Mouse (Mus musculus) testis, adult 2 months (tissue): Measurements from ENCODE around the gene Atp6v0a2. TPM values are rescaled to one million over a fixed set of nuclear protein-coding genes. Genes with fewer than 3 reads are reported as not detected.

Source experiments
- H3K27ac ChIP-seq: fragments of 200-500 bp; 2 replicates; pipeline ENCODE4 v1.5.1; 2012; ENCODE audit warnings: low read depth, low read length; ENCODE audit not compliant: control insufficient read depth, insufficient read depth
- H3K27me3 ChIP-seq: fragments of 200-500 bp; 2 replicates; pipeline ENCODE4 v1.6.1; 2012; ENCODE audit warnings: mild to moderate bottlenecking, low read length, moderate library complexity; ENCODE audit not compliant: control insufficient read depth, insufficient read depth
- H3K36me3 ChIP-seq: fragments of 200-500 bp; 2 replicates; pipeline ENCODE4 v1.6.1; 2012; ENCODE audit warnings: mild to moderate bottlenecking, low read length; ENCODE audit not compliant: control insufficient read depth, insufficient read depth
- H3K4me1 ChIP-seq: fragments of 200-500 bp; 2 replicates; pipeline ENCODE4 v1.6.1; 2012; ENCODE audit warnings: low read length; ENCODE audit not compliant: control insufficient read depth, insufficient read depth
- H3K4me3 ChIP-seq: fragments of 200-500 bp; 2 replicates; pipeline ENCODE4 v1.5.1; 2012; ENCODE audit warnings: low read depth, mild to moderate bottlenecking, low read length, moderate library complexity, mixed read lengths; ENCODE audit not compliant: control insufficient read depth
- CTCF ChIP-seq: fragments of 200-500 bp; IDR thresholded peaks from 2 replicates; pipeline ENCODE4 v1.5.1; 2012; ENCODE audit warnings: low read depth, mild to moderate bottlenecking, inconsistent platforms, low read length, moderate library complexity; ENCODE audit not compliant: control insufficient read depth, insufficient read depth, insufficient replicate concordance
- POLR2A ChIP-seq: fragments of 200-500 bp; IDR thresholded peaks from 2 replicates; pipeline ENCODE4 v1.6.1; 2012; ENCODE audit warnings: low read depth, mild to moderate bottlenecking, inconsistent platforms, low read length, moderate library complexity; ENCODE audit not compliant: control insufficient read depth
- polyA plus RNA-seq: library from polyadenylated mRNA; depleted of rRNA; stranded (reverse); fragments of >200 nt; gene quantifications from 2 replicates; pipeline ENCODE4 v1.2.3, GENCODE M21; 2012

Atp6v0a2 gene
- polyA plus RNA-seq, 1 experiment: 13.5 TPM

DNA sequence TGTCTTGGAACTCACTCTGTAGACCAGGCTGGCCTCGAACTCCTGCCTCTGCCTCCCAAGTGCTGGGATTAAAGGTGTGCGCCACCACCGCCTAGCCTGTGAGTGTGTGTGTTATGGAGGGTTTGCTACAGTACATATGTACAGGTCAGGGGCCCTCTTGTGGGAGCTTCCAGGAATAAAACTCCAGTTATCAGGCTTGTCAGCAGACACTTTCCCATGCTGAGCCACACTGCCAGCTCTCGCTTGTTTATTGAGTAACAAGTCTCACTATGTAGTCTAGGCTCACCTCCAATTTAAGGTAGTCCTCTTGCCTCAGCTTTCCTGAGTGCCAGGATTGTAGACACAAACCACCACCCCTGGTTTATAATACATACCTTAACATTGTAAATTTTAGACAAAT is 24.1 kb upstream of the Atp6v0a2 start:
- Histone ChIP-seq H3K4me3 (no peak overlapping the region), H3K27me3 (no peaks in the 10 kb centered on the region), H3K4me1 (no peaks in the 10 kb centered on the region; the same call in 1 of the 2 replicates), H3K36me3 (peaks cover 5% of the 10 kb centered on the region), H3K27ac (no peak overlapping the region)
- TF ChIP-seq CTCF (no peak), POLR2A (no peak)

GRCm38 (mm10) chr5:124605041-124605622 is 23.2 kb upstream of the Atp6v0a2 start:
- Histone ChIP-seq H3K4me3 (no peak overlapping the region), H3K27me3 (no peaks in the 10 kb centered on the region), H3K4me1 (no peaks in the 10 kb centered on the region), H3K36me3 (peaks cover 7% of the 10 kb centered on the region), H3K27ac (no peak overlapping the region)
- TF ChIP-seq POLR2A (no peak), CTCF (no peak)

GRCm38 (mm10) chr5:124610965-124611364 is 17.4 kb upstream of the Atp6v0a2 start:
- Histone ChIP-seq H3K27me3 (no peaks in the 10 kb centered on the region), H3K27ac (no peak overlapping the region), H3K4me3 (no peak overlapping the region), H3K36me3 (peaks cover 6% of the 10 kb centered on the region), H3K4me1 (no peaks in the 10 kb centered on the region)
- no peak for TF ChIP-seq CTCF
- no peak for TF ChIP-seq POLR2A

- TF ChIP-seq POLR2A: no peak
- TF ChIP-seq CTCF: no peak
- no peak overlapping the region for H3K27ac ChIP-seq
- no peak overlapping the region for H3K4me3 ChIP-seq
- no peaks in the 10 kb centered on the region for H3K4me1 ChIP-seq
- no peaks in the 10 kb centered on the region for H3K27me3 ChIP-seq
- H3K36me3 ChIP-seq: peaks cover 3% of the 10 kb centered on the region
Measured at GRCm38 (mm10) chr5:124614709-124615108, 13.7 kb upstream of the Atp6v0a2 start.

- Histone ChIP-seq H3K27ac (no peak overlapping the region), H3K36me3 (peaks cover 1% of the 10 kb centered on the region; the same call in 1 of the 2 replicates), H3K4me3 (no peak overlapping the region), H3K27me3 (no peaks in the 10 kb centered on the region), H3K4me1 (no peaks in the 10 kb centered on the region)
- no peak for TF ChIP-seq CTCF
- TF ChIP-seq POLR2A: no peak
Measured at GRCm38 (mm10) chr5:124618711-124619110, 9.7 kb upstream of the Atp6v0a2 start.

- H3K4me1 ChIP-seq: no peaks in the 10 kb centered on the region
- no peak overlapping the region for H3K4me3 ChIP-seq
- no peaks in the 10 kb centered on the region for H3K27me3 ChIP-seq
- no peak overlapping the region for H3K27ac ChIP-seq
- no peaks in the 10 kb centered on the region; the same call in 1 of the 2 replicates for H3K36me3 ChIP-seq
- TF ChIP-seq POLR2A: no peak
Measured at GRCm38 (mm10) chr5:124621362-124621761, 7.0 kb upstream of the Atp6v0a2 start.

DNA sequence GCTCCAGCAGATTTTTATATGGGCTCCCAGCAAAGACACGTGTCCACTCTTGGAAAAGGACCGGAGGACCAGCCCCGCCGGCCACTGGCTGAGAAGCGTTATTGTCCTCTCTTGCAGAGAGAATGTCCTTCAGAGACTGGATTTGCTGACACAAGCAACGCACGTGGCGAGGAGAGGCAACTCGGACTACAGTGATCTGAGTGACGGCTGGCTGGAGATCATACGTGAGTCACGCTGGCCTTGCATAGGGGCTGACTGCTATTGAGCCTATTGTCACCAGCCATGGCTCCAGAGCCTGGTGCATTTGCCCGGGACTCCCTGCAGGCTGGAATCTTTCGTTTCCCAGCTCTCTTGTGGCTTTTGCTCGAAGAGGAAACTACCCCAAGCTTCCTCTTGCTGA is 5.5 kb upstream of the Atp6v0a2 start:
- no peaks in the 10 kb centered on the region; the same call in 1 of the 2 replicates for H3K36me3 ChIP-seq
- H3K4me1 ChIP-seq: no peaks in the 10 kb centered on the region
- TF ChIP-seq CTCF: no peak
- no peak for TF ChIP-seq POLR2A

GRCm38 (mm10) chr5:124624291-124624690 is 4.1 kb upstream of the Atp6v0a2 start:
- Histone ChIP-seq H3K4me3 (no peak overlapping the region), H3K27ac (no peak overlapping the region), H3K36me3 (no peaks in the 10 kb centered on the region; the same call in 1 of the 2 replicates), H3K27me3 (no peaks in the 10 kb centered on the region), H3K4me1 (peaks cover 4% of the 10 kb centered on the region)
- no peak for TF ChIP-seq CTCF
- TF ChIP-seq POLR2A: no peak

More for the DNA sequence above, 5.5 kb upstream of the Atp6v0a2 start:
- H3K27me3 ChIP-seq: no peaks in the 10 kb centered on the region
- no peak overlapping the region for H3K27ac ChIP-seq
- no peak overlapping the region for H3K4me3 ChIP-seq
